Mouse (Mus musculus) midbrain, embryonic 11.5 days (tissue): ENCODE results near the gene Kcnh2. TPM values are rescaled to one million over a fixed set of nuclear protein-coding genes. Genes with fewer than 3 reads are reported as not detected.

ENCODE experiments used
- ATAC-seq: fragments of 200-750 bp; cut with Nextera tagmentation; 2 replicates; pipeline ENCODE4 v1.8.0; 2017; ENCODE audit warnings: moderate TSS enrichment, moderate library complexity; ENCODE audit not compliant: low FRiP score
- DNase-seq: peaks from one replicate; pipeline ENCODE4 v3.0.0; 2015; ENCODE audit warnings: low spot score; ENCODE audit errors: missing footprints
- H3K27ac ChIP-seq: fragments of 300-500 bp; sonication (generic); 2 replicates; pipeline ENCODE4 v1.5.1; 2014; ENCODE audit warnings: low read depth, low read length
- H3K27me3 ChIP-seq: fragments of 300-500 bp; sonication (generic); 2 replicates; pipeline ENCODE4 v1.6.1; 2014; ENCODE audit warnings: mild to moderate bottlenecking, low read length, moderate library complexity, mixed read lengths; ENCODE audit not compliant: control insufficient read depth, insufficient read depth
- H3K36me3 ChIP-seq: fragments of 300-500 bp; sonication (generic); 2 replicates; pipeline ENCODE4 v1.6.1; 2014; ENCODE audit warnings: mild to moderate bottlenecking, low read length, moderate library complexity, mixed read lengths; ENCODE audit not compliant: control insufficient read depth, insufficient read depth
- H3K4me1 ChIP-seq: fragments of 300-500 bp; sonication (generic); 2 replicates; pipeline ENCODE4 v1.6.1; 2014; ENCODE audit warnings: low read length; ENCODE audit not compliant: control insufficient read depth, insufficient read depth
- H3K4me2 ChIP-seq: fragments of 300-500 bp; sonication (generic); 2 replicates; pipeline ENCODE4 v1.6.1; 2014; ENCODE audit warnings: mild to moderate bottlenecking, moderate library complexity
- H3K4me3 ChIP-seq: fragments of 300-500 bp; sonication (generic); 2 replicates; pipeline ENCODE4 v1.5.1; 2014; ENCODE audit warnings: low read depth, low read length
- H3K9ac ChIP-seq: fragments of 300-500 bp; sonication (generic); 2 replicates; pipeline ENCODE4 v1.6.1; 2014; ENCODE audit warnings: low read length
- H3K9me3 ChIP-seq: fragments of 300-500 bp; sonication (generic); 2 replicates; pipeline ENCODE4 v1.6.1; 2016; ENCODE audit warnings: low read length; ENCODE audit not compliant: control insufficient read depth
- WGBS: fragments of 180-500 bp; shearing (Covaris S2); extraction: QIAGEN DNeasy Blood & Tissue Kit; methylation state at CpG from one replicate; pipeline ENCODE4 v1.1.7; 2014; 5-methylcytosine and 5-hydroxymethylcytosine counted together
- polyA plus RNA-seq: library from polyadenylated mRNA; unstranded; fragments of >200 nt; fragmentation: Nextera tagmentation; extraction: Ambion mirVana; gene quantifications from 2 replicates; pipeline ENCODE4 v1.2.1, GENCODE M21; 2014

Gene Kcnh2
- polyA plus RNA-seq, 1 experiment from 2014 or later: 16.2 TPM

DNA sequence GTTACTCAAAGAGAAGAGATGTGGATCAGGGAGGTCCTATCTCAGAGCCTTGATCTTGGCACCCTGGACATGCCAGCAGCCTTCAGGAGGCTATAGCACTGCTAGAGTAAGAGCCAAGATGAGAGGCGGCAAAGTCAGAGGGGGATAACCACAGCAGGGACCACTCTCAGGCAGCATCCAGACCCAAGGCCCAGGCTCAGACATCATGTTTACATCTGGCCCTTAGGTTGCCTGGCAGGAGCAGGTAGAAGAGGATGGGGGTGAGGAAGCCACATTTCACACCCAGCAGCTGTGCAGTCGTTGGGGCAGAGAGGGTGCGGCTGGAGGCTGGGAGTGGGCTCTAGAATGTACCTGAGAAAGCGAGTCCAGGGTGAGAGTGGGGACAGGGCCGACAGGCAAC, 30.5 kb downstream of the Kcnh2 start:
- H3K4me1 ChIP-seq: peaks cover 32% of the 10 kb centered on the region
- 47% methylated on average over 5 of the region's 5 CpGs for WGBS
- peak overlapping the region; percentile 33 for H3K4me3 ChIP-seq
- H3K9ac ChIP-seq: peak overlapping the region; percentile 88
- ATAC-seq (no peak), DNase-seq (peak; percentile 90)
- no peaks in the 10 kb centered on the region for H3K9me3 ChIP-seq
- H3K27ac ChIP-seq: 0 out of 2 replicates have a peak overlapping the region, but pooled peaks have one; percentile 2
- H3K36me3 ChIP-seq: peaks cover 8% of the 10 kb centered on the region; the same call in 1 of the 2 replicates
- H3K27me3 ChIP-seq: peaks cover 2% of the 10 kb centered on the region; the same call in 1 of the 2 replicates
- H3K4me2 ChIP-seq: peak overlapping the region; percentile 61

- Histone ChIP-seq H3K27ac (no peak overlapping the region), H3K4me1 (peaks cover 32% of the 10 kb centered on the region), H3K36me3 (peaks cover 6% of the 10 kb centered on the region; the same call in 1 of the 2 replicates), H3K4me3 (peak overlapping the region; percentile 4; the same call in 1 of the 2 replicates), H3K9me3 (no peaks in the 10 kb centered on the region), H3K27me3 (peaks cover 2% of the 10 kb centered on the region; the same call in 1 of the 2 replicates), H3K4me2 (peak overlapping the region; percentile 16), H3K9ac (peak overlapping the region; percentile 14)
- 30% methylated on average over 6 of the region's 6 CpGs for WGBS
- no peak for ATAC-seq
- no peak for DNase-seq
Measured at GRCm38 (mm10) chr5:24320467-24320813, 31.0 kb downstream of the Kcnh2 start.

- peaks cover 32% of the 10 kb centered on the region for H3K4me1 ChIP-seq
- H3K4me2 ChIP-seq: peak overlapping the region; percentile 16
- H3K4me3 ChIP-seq: peak overlapping the region; percentile 4; the same call in 1 of the 2 replicates
- H3K9me3 ChIP-seq: no peaks in the 10 kb centered on the region
- H3K36me3 ChIP-seq: peaks cover 2% of the 10 kb centered on the region; the same call in 1 of the 2 replicates
- DNase-seq (peak; percentile 93), ATAC-seq (no peak)
- H3K27ac ChIP-seq: no peak overlapping the region
- H3K9ac ChIP-seq: peak overlapping the region; percentile 20
- 0 out of 2 replicates have a peak, but pooled peaks cover under 1% of the 10 kb centered on the region for H3K27me3 ChIP-seq
- WGBS: 10% methylated on average over 13 of the region's 13 CpGs
Measured at GRCm38 (mm10) chr5:24319776-24320466, 31.5 kb downstream of the Kcnh2 start.

- H3K27me3 ChIP-seq: no peaks in the 10 kb centered on the region
- no peaks in the 10 kb centered on the region for H3K4me1 ChIP-seq
- ATAC-seq (no peak), DNase-seq (no peak)
- H3K27ac ChIP-seq: no peak overlapping the region
- H3K4me2 ChIP-seq: no peak overlapping the region
- no peaks in the 10 kb centered on the region for H3K36me3 ChIP-seq
- WGBS: 94% methylated on average over 2 of the region's 2 CpGs
- no peak overlapping the region for H3K4me3 ChIP-seq
- H3K9ac ChIP-seq: no peak overlapping the region
- H3K9me3 ChIP-seq: peaks cover 4% of the 10 kb centered on the region; the same call in 1 of the 2 replicates
Measured at GRCm38 (mm10) chr5:24309223-24309622, 42.2 kb downstream of the Kcnh2 start.

DNA sequence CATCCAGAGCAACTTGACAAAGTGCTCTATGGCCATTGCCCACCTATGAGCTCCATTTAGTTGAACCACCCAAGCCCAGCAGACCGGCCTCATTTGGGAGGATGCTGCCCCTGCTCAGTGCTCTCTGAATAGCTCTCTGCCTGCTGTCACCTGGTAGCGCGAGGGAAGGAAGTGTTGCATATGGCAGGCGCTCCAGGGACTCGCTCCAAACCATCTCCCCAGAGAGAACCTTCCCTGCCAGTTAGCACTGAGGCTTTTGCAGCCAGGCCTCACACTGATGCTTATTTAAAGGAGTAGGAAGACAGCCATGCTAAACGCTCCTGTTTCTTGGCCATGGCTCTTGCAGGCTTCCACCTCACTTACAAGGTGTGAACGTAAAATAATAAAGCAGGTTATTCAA, 42.8 kb downstream of the Kcnh2 start:
- Histone ChIP-seq H3K9ac (no peak overlapping the region), H3K4me1 (no peaks in the 10 kb centered on the region), H3K4me2 (no peak overlapping the region), H3K36me3 (no peaks in the 10 kb centered on the region), H3K27ac (no peak overlapping the region), H3K27me3 (no peaks in the 10 kb centered on the region), H3K4me3 (no peak overlapping the region), H3K9me3 (no peaks in the 10 kb centered on the region; the same call in 1 of the 2 replicates)
- DNase-seq (no peak), ATAC-seq (no peak)
- 81% methylated on average over 7 of the region's 7 CpGs for WGBS

GRCm38 (mm10) chr5:24307118-24307777, 44.2 kb downstream of the Kcnh2 start:
- H3K9me3 ChIP-seq: no peaks in the 10 kb centered on the region
- H3K4me1 ChIP-seq: no peaks in the 10 kb centered on the region
- H3K36me3 ChIP-seq: no peaks in the 10 kb centered on the region
- H3K27me3 ChIP-seq: no peaks in the 10 kb centered on the region
- no peak overlapping the region for H3K4me2 ChIP-seq
- H3K9ac ChIP-seq: no peak overlapping the region
- 71% methylated on average over 5 of the region's 5 CpGs for WGBS
- DNase-seq (no peak), ATAC-seq (no peak)
- H3K27ac ChIP-seq: no peak overlapping the region
- H3K4me3 ChIP-seq: no peak overlapping the region

DNA sequence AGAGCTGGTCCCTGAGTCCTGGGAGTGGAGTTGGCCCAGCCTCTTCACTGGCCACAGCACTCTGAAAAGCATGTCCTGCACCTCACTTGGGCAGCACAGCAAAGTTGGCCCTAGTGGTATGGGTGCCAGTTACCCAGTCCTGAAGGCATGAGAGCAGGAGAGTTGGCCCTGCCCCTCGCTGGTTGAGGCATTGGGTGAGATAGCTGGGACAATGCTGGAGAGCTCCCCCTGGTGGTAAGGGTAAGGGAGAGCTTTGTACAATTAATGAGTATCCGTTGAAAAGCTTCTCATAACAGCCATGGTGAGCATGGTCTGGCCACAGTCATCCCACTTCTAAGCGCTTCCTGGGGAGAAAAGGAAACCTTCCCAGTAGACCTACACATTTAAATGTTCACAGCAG, 48.2 kb downstream of the Kcnh2 start:
- no peaks in the 10 kb centered on the region for H3K9me3 ChIP-seq
- H3K4me2 ChIP-seq: no peak overlapping the region
- no peaks in the 10 kb centered on the region for H3K36me3 ChIP-seq
- H3K27me3 ChIP-seq: no peaks in the 10 kb centered on the region
- no peaks in the 10 kb centered on the region for H3K4me1 ChIP-seq
- ATAC-seq: no peak
- 60% methylated on average over 3 of the region's 3 CpGs for WGBS
- H3K9ac ChIP-seq: no peak overlapping the region
- no peak overlapping the region for H3K27ac ChIP-seq
- H3K4me3 ChIP-seq: no peak overlapping the region
- DNase-seq: no peak

GRCm38 (mm10) chr5:24299845-24300589, 51.4 kb downstream of the Kcnh2 start:
- H3K9ac ChIP-seq: no peak overlapping the region
- H3K9me3 ChIP-seq: no peaks in the 10 kb centered on the region
- no peaks in the 10 kb centered on the region for H3K27me3 ChIP-seq
- whole genome bisulfite sequencing: 62% methylated on average over 5 of the region's 5 CpGs
- H3K27ac ChIP-seq: no peak overlapping the region
- no peak for ATAC-seq
- no peak for DNase-seq
- no peak overlapping the region for H3K4me2 ChIP-seq
- H3K4me3 ChIP-seq: no peak overlapping the region
- no peaks in the 10 kb centered on the region for H3K36me3 ChIP-seq
- H3K4me1 ChIP-seq: no peaks in the 10 kb centered on the region

GRCm38 (mm10) chr5:24291954-24292353, 59.5 kb downstream of the Kcnh2 start:
- H3K4me3 ChIP-seq: no peak overlapping the region
- no peaks in the 10 kb centered on the region for H3K36me3 ChIP-seq
- H3K4me1 ChIP-seq: no peaks in the 10 kb centered on the region
- WGBS: 84% methylated on average over 3 of the region's 3 CpGs
- no peak overlapping the region for H3K4me2 ChIP-seq
- DNase-seq (no peak), ATAC-seq (no peak)
- H3K9me3 ChIP-seq: no peaks in the 10 kb centered on the region
- no peak overlapping the region for H3K27ac ChIP-seq
- H3K9ac ChIP-seq: no peak overlapping the region
- H3K27me3 ChIP-seq: no peaks in the 10 kb centered on the region
